Mouse (Mus musculus): ENCODE results near the gene Gabrd.
A peak's percentile ranks its signal among the peaks of the same experiment; 100 is the strongest.
"Not testable (repeated sequence)": the region's sequence is repeated elsewhere in the genome, so short reads cannot be mapped to it uniquely, and the experiment has no call there.

Gabrd gene

GRCm38 (mm10) chr4:155397511-155398221 lies at the start of gene Gabrd:
Gene Gabrd, minus strand, starts transcription at chr4:155398112.
- peak; percentile 69 for DNase-seq (ENCODE audit: inconsistent ontology term)

GRCm38 (mm10) chr4:155442808-155443207 lies 44.9 kb upstream of the Gabrd start:
- DNase-seq (ENCODE audit: inconsistent ontology term): no peak

GRCm38 (mm10) chr4:155433993-155434392 lies 36.1 kb upstream of the Gabrd start:
- no peak for DNase-seq (ENCODE audit: inconsistent ontology term)

GRCm38 (mm10) chr4:155432358-155432757 lies 34.4 kb upstream of the Gabrd start:
- DNase-seq (ENCODE audit: inconsistent ontology term): no peak

GRCm38 (mm10) chr4:155429202-155429601 lies 31.3 kb upstream of the Gabrd start:
- DNase-seq (ENCODE audit: inconsistent ontology term): no peak

GRCm38 (mm10) chr4:155428442-155428841 lies 30.5 kb upstream of the Gabrd start:
- DNase-seq (ENCODE audit: inconsistent ontology term): no peak

GRCm38 (mm10) chr4:155426272-155426671 lies 28.4 kb upstream of the Gabrd start:
- no peak for DNase-seq (ENCODE audit: inconsistent ontology term)

- DNase-seq (ENCODE audit: inconsistent ontology term): no peak
These were observed 26.1 kb upstream of the Gabrd start for GRCm38 (mm10) chr4:155423988-155424387.

GRCm38 (mm10) chr4:155421412-155422370 lies 23.8 kb upstream of the Gabrd start:
- not testable (repeated sequence) for DNase-seq (ENCODE audit: inconsistent ontology term)

- DNase-seq (ENCODE audit: inconsistent ontology term): peak; percentile 5
These were observed 22.2 kb upstream of the Gabrd start for GRCm38 (mm10) chr4:155420137-155420536.

GRCm38 (mm10) chr4:155414656-155415235 lies 16.8 kb upstream of the Gabrd start:
- no peak for DNase-seq (ENCODE audit: inconsistent ontology term)

GRCm38 (mm10) chr4:155413641-155414335 lies 15.9 kb upstream of the Gabrd start:
- DNase-seq (ENCODE audit: inconsistent ontology term): no peak

- no peak for DNase-seq (ENCODE audit: inconsistent ontology term)
These were observed 14.2 kb upstream of the Gabrd start for GRCm38 (mm10) chr4:155412124-155412523.

GRCm38 (mm10) chr4:155409058-155409776 lies 11.3 kb upstream of the Gabrd start, which contains the start of gene Cfap74:
Gene Cfap74, plus strand, starts transcription at chr4:155409190.
- DNase-seq (ENCODE audit: inconsistent ontology term): peak; percentile 89

GRCm38 (mm10) chr4:155408695-155409057 lies 10.8 kb upstream of the Gabrd start:
- no peak for DNase-seq (ENCODE audit: inconsistent ontology term)

GRCm38 (mm10) chr4:155402489-155402888 lies 4.6 kb upstream of the Gabrd start:
- DNase-seq (ENCODE audit: inconsistent ontology term): no peak

GRCm38 (mm10) chr4:155401121-155401520 lies 3.2 kb upstream of the Gabrd start:
- no peak for DNase-seq (ENCODE audit: inconsistent ontology term)

- no peak for DNase-seq (ENCODE audit: inconsistent ontology term)
These were observed 269 bp upstream of the Gabrd start for GRCm38 (mm10) chr4:155398222-155398540.

- DNase-seq (ENCODE audit: inconsistent ontology term): no peak
These were observed 1.2 kb downstream of the Gabrd start for GRCm38 (mm10) chr4:155396751-155397150.

- no peak for DNase-seq (ENCODE audit: inconsistent ontology term)
These were observed 2.4 kb downstream of the Gabrd start for GRCm38 (mm10) chr4:155395471-155395870.

- DNase-seq (ENCODE audit: inconsistent ontology term): peak; percentile 26
These were observed 10.7 kb downstream of the Gabrd start for GRCm38 (mm10) chr4:155387166-155387565.

Data from Muller cell, postnatal 12 days (primary cell).